Mouse (Mus musculus) megakaryocyte, adult 5-6 weeks (primary cell): ENCODE measurements around the gene Des. TPM values are rescaled to one million over a fixed set of nuclear protein-coding genes. Genes with fewer than 3 reads are reported as not detected.

Experiments used
- ATAC-seq: 2 replicates; pipeline ENCODE4 v1.8.0; 2016; ENCODE audit warnings: mild to moderate bottlenecking, inconsistent platforms; ENCODE audit not compliant: poor library complexity, severe bottlenecking
- total RNA-seq, 2 experiments: library from RNA; stranded (forward) in 1 of 2; stranded (reverse) in 1 of 2; fragments of 153-499, 151-499 nt in 1 of 2; fragments of 221-1000, 200-1000 nt in 1 of 2; gene quantifications; 2 replicates each; pipeline versions ENCODE4 v1.2.3 to v1.2.4; 2015 to 2017

The Des gene
- total RNA-seq (2015) (not detected in 2 replicates), total RNA-seq (2017) (not detected in 2 replicates)

GRCm38 (mm10) chr1:75360112-75361031, at the start of gene Des:
Gene Des (plus strand): TSS chr1:75360329.
- no peak for ATAC-seq

- no peak for ATAC-seq
Observed at GRCm38 (mm10) chr1:75311694-75312093, 48.4 kb upstream of the Des start.

- no peak for ATAC-seq
Observed at GRCm38 (mm10) chr1:75315011-75315410, 45.1 kb upstream of the Des start.

GRCm38 (mm10) chr1:75315456-75316365, 44.4 kb upstream of the Des start:
- ATAC-seq: no peak

GRCm38 (mm10) chr1:75316861-75317240, 43.3 kb upstream of the Des start:
- peak; percentile 23 for ATAC-seq

GRCm38 (mm10) chr1:75317241-75318201, 42.6 kb upstream of the Des start, which contains the start of gene Dnpep:
Gene Dnpep (minus strand): TSS chr1:75317990.
- peak; percentile 86 for ATAC-seq

GRCm38 (mm10) chr1:75318301-75318700, 41.8 kb upstream of the Des start:
- ATAC-seq: no peak

- ATAC-seq: no peak
Observed at GRCm38 (mm10) chr1:75318736-75319135, 41.4 kb upstream of the Des start.

- no peak for ATAC-seq
Observed at GRCm38 (mm10) chr1:75319166-75319565, 41.0 kb upstream of the Des start.

- ATAC-seq: no peak
Observed at GRCm38 (mm10) chr1:75327461-75327860, 32.7 kb upstream of the Des start.

- no peak for ATAC-seq
Observed at GRCm38 (mm10) chr1:75331271-75331670, 28.9 kb upstream of the Des start.

- ATAC-seq: no peak
Observed at GRCm38 (mm10) chr1:75336461-75336860, 23.7 kb upstream of the Des start.

GRCm38 (mm10) chr1:75337097-75337496, 23.0 kb upstream of the Des start:
- no peak for ATAC-seq

- ATAC-seq: no peak
Observed at GRCm38 (mm10) chr1:75338091-75338694, 21.9 kb upstream of the Des start.

GRCm38 (mm10) chr1:75339337-75339736, 20.8 kb upstream of the Des start:
- ATAC-seq: no peak

GRCm38 (mm10) chr1:75340519-75340918, 19.6 kb upstream of the Des start:
- ATAC-seq: no peak

- ATAC-seq: 0 out of 2 replicates have a peak, but pooled peaks have one; percentile 56
Observed at GRCm38 (mm10) chr1:75342874-75343416, 17.2 kb upstream of the Des start.

GRCm38 (mm10) chr1:75344291-75345035, 15.7 kb upstream of the Des start:
- no peak for ATAC-seq
